Mouse (Mus musculus): Measurements from ENCODE around the gene Crybg1. TPM values are rescaled to one million over a fixed set of nuclear protein-coding genes. Genes with fewer than 3 reads are reported as not detected.

The Crybg1 gene
- 0.92 and 1.0 TPM in 2 replicates for polyA plus RNA-seq (2012; rRNA removed)

DNA sequence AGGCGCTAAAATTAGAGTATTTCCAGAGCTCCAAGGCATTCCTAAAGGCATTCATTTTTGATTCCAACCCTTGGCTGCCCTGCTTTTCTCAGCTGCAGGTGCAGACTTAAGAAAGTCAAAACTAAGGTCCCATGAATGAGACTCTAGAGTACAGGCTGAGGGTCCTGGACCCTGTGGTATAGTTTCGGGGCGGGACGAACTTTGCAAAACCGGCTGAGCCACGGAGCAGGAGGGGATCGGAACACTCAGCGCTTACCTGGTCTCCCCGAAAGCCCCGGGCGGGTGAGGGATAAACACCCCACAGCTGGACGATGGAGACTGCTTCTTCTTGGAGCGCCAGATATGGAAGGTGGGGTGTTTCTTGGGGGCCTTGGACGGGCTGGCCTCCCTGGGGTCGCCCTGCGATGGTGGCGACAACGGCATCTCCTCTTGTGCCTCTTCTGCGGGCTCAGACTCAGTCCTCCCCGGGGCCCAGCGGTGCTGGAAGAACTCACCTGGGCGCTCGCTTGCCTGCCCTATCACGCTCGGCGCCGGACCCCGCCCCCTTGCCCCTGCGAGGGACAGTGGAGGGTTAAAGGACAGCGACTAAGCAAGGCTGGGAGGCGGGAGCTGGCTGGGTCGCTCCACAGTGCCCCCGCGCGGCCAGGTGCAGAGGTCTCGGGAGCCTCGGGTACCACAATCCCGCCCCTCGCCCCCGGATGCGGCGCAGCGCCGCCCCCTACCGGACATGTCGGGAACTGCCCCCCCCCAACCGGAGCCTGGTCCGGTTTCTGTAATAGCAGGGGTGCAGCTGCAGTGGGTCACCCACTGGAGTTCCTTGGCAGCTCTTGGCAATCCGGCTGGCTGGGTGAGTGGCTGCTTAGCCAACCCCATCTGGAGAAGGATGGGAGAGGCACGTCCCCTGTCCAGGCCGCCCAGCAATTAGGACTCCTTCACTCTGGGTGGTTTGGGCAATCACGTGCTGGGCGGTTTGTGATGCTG, at the start of gene Crybg1:
Gene Crybg1 (minus strand): TSS at position 517 of the 981 bp plus-strand sequence.

DNA sequence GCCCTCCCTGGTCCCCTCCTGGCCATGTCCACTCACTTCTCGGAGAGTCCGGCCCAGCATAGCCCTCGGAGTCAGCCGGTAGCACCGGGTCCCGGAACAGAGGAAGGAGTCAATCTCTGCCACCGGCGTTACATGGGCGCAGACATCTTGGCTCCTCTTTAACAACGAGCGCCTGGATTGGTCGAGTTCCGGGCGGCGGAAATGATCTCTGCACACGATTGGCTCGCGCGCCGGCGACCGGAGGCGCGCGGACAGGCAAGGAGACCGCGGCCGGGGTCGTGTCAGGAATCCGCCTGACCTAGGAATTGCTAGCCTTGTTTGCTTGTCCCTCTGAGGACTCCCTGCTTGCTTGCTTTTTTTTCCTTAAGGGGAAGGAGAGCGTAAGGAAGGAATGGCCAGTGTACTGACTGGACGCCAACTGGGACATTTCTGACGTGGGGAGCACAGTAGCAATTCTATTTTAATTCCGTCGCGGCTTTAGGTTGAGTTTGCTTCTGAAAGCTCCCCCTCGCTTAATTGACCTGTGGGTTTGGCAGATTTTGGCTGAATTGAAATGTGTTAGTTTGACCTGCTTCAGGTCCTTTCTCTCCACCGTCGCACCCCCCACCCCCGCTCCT, 247.0 kb downstream of the Crybg1 start, which contains the start of the genes Qrsl1 and Rtn4ip1:
Gene Qrsl1 (minus strand): TSS at position 168 of the 617 bp plus-strand sequence.
Gene Rtn4ip1 (plus strand): TSS at position 230 of the 617 bp plus-strand sequence.

Other genes starting within 250 kb of the Crybg1 start
- 4.8 TPM in 2 replicates for gene Qrsl1, start 247.1 kb downstream of the Crybg1 start, polyA plus RNA-seq (2012; rRNA removed)
- 5.4 and 5.5 TPM in 2 replicates for gene Rtn4ip1, start 247.0 kb downstream of the Crybg1 start, polyA plus RNA-seq (2012; rRNA removed)
- 8.4 and 9.8 TPM in 2 replicates for gene Atg5, start 119.5 kb upstream of the Crybg1 start, polyA plus RNA-seq (2012; rRNA removed)